Mouse (Mus musculus): ENCODE results near the gene Adra2b. TPM values are rescaled to one million over a fixed set of nuclear protein-coding genes. Genes with fewer than 3 reads are reported as not detected.
A peak's percentile ranks its signal among the peaks of the same experiment; 100 is the strongest.

The Adra2b gene
- total RNA-seq (2021): under 1 TPM; 0.10 to 0.12 TPM
- long read RNA-seq: 0 reads

- peak; percentile 59 to 90 for DNase-seq (ENCODE audit: low spot score in 2 of 2)
Observed at GRCm38 (mm10) chr2:127362459-127363281, at the start of gene Adra2b. Adra2b (plus strand) TSS chr2:127363208.

- DNase-seq (ENCODE audit: low spot score in 2 of 2): no peak
Observed at GRCm38 (mm10) chr2:127313878-127314277, 49.1 kb upstream of the Adra2b start.

DNA sequence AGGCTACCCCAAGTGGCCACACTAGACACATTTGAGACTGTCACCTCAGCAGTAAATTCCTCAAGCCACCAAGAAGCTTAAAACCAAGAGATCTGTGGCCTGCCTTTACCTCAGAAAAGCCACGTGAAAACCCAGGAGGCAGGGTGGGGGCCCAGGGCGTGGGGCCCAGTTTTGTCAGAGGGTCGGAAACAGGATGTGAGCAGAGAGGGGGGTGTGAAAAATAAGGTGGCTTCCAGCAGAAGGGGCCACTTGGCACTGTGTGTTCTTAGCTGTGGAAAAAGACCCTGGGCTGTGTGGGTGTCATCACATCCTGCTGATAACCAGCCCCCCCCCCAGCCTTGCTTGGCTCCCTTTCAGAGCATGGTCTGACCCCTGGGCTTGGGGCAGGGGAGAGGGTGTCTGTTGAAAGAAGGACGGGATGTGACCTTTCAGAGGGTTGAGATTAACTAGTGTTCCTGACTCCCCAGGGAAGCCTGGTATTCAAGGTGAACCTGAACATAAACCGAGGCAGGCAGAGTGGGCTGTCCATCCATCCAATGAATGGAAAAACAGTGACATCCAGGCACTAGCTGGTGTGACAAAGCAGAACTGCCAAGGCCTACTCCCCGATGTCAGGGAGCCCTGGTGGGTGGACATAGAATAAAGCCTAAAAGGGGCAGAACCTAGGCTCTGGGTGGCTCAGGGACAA, 48.4 kb upstream of the Adra2b start:
- no peak for DNase-seq (ENCODE audit: low spot score in 2 of 2)

DNA sequence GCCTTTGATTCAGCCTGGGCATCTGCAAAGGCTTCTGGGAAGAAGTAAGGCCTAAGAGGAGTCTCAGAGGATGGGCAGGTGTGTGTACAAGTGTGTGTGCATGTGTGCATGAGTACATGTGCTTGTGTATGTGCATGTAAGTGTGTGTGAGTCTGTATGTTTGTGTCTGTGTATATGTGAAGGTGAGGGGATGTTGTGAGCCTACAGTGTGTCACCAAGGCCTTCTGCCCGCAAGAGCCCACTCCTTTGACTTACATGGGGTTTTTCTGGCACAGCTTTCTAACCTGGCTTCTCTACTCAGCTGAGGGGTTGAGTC, 47.9 kb upstream of the Adra2b start:
- no peak for DNase-seq (ENCODE audit: low spot score in 2 of 2)

GRCm38 (mm10) chr2:127316431-127316830, 46.6 kb upstream of the Adra2b start:
- no peak for DNase-seq (ENCODE audit: low spot score in 2 of 2)

- DNase-seq (ENCODE audit: low spot score in 2 of 2): no peak
Observed at GRCm38 (mm10) chr2:127318136-127318535, 44.9 kb upstream of the Adra2b start.

GRCm38 (mm10) chr2:127319071-127319470, 43.9 kb upstream of the Adra2b start:
- DNase-seq (ENCODE audit: low spot score in 2 of 2): no peak

DNA sequence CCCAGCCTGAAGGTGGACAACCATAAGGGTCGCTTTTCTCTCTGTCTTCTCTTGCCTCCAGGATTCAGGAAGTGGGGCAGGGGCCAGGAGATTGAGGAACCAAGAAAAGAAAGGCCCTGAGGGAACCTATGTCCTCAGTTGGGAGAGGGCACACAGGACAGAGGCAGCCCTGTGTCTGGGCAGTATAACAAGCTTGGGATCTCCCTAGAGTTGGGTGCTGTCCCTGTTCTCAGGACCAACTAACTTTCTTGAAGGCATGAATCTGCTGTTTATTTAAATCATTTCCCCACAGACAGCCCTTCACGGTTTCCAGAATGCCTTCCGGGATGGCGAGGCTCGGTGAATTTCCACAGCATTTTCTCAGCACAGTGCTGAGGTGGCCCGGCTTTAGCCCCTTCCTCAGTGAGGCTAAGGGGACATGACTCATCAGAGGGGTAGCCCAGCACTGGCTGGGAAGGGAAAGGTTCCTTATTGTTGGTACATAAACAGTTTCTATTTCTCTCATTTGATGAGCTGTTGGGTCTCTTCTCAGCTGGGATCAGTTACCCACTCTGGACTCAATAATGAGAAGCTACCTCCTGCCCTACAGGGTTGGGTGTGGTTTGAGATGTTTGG, 40.2 kb upstream of the Adra2b start:
- no peak for DNase-seq (ENCODE audit: low spot score in 2 of 2)

DNA sequence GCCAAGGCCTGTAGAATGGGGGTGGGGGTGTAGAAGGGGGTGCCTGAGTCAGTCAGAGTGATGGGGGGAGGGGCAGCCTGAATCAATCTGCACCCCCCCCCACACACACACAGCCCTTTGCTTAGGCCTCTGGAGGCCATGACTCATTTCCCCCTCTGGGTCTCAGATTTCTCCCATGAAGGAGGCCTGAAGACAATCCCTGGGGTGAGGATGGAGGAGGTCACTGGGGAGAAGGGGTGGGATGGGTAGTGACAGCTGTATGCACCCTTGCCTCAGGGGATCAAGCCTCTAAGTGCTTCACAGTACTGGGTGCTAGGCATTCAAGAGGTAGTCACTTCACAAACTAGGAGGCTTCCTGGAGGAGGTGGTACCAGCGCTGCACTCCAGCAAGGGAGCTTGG, 39.3 kb upstream of the Adra2b start:
- DNase-seq (ENCODE audit: low spot score in 2 of 2): no peak

DNA sequence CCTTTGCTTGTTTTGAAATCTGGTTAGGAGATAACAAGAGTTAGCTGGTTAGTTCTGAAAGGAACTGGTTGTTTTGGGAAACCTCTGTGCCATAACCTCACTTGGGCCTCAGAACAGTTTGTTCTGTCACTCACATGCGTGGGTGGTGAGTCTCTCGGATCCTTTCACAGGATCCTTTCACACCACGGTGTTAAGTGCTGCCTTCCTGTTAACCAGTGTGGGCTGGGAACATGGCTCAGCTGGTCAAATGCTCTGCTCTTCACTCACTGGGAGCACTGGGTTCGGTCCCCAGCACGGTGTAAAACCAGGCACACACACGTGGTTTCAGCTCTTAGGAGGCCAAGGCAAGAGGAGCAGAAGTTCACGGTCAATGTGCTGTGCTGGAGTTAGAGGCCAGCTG, 38.6 kb upstream of the Adra2b start:
- DNase-seq (ENCODE audit: low spot score in 2 of 2): no peak

DNA sequence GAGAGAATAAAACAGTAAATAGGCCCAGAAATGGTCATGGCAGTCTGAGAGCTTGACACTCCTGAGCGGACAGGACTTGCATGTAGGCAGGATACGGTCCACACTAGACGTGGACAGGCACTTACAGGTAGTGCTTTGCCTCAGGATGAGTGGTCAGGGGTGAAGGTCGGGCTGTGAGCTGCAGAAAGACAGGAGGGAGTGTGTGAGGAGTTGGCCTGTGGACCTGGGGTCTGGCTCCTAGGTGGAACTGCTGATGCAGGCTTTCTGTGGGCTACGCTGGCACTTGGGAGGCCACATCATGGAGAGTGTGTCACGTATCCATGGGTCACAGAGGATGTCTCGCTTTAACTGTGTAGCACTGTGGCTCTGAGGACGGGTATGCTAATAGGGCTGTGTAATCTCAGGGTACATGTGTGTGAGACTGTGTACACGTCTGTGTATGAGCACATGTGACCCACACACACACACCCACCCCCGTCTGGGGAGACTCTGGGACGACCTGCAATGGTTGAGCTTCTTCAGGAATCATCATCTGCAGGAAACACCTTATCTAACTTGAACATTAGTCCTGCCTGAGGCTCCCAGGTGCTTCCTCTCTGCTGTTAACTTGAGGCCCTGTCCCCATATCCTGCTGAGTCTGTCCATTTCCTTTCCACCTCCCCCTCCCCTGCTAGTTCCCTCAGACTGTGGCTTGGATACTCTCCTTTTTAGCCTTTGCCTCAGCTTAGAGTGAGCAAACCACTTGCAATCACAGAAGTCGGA, 34.7 kb upstream of the Adra2b start:
- no peak for DNase-seq (ENCODE audit: low spot score in 2 of 2)

DNA sequence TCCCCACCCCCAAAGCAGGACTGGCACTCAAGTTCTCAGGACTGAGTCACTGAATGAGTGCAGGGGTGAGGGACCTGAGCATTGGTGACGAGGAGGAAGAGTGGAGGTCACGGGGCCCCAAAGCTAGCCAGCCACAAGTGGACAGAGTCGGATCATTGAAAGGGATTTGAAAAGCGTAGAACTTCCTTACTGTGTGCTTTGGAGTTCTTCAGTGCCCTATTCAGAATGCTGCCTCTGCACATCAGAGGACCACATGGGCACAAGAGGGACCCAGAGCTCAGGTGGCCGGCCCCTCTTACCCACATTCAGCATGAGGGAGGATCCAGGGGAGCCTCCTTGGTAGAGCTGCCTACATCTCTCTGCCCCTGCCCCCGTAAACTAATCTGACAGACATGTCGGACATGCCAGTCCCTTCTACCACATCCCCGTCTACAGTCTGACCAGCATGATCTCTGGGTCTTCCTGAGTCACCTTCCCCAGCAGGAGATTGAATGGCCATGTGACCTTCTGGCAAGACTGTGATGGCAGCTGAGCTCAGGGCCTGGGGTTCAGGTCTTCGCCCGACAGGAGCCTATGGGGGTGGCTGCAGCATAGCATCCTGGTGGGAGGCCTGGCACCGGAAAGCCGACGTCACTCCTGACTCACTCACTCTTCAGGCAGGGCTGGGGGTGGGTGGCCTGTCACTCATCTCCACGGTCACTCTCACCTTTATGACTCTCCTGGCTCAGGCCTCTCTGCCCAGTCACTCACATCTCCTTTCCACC, 30.0 kb upstream of the Adra2b start:
- peak in 1 of 2 experiments; percentile 15 for DNase-seq (ENCODE audit: low spot score in 2 of 2)

DNA sequence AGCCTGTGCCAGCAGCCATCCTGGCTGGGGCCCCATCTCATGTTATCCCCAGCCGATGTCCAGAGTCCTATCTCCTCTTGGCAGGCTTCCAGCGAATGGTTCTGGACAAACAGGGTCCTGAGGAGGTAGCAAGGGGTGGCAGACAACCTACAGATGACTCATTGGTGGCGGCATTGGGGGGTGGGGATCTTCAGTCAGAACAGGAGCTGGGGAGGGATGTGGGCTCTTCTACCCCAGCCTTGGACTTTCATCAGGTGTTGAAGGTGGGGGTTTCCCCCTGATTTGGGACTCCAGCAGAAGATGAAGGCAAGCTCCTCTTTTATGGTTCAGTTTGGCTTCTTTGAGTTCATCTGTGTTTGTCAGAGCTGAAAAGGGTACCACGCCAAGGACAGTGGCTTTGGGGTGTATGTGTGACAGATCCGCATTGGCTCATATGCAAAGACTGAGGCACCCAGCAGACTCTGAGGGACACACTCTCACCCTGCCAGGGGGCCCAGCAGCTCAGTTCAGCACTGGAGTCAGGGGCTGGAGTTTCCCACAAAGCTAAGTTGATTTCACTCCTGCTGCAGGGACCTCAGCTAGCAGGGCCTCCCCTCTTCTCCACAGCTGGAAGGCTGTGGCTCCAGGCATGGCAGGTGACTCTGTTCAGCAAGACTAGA, 28.9 kb upstream of the Adra2b start:
- DNase-seq (ENCODE audit: low spot score in 2 of 2): no peak

DNA sequence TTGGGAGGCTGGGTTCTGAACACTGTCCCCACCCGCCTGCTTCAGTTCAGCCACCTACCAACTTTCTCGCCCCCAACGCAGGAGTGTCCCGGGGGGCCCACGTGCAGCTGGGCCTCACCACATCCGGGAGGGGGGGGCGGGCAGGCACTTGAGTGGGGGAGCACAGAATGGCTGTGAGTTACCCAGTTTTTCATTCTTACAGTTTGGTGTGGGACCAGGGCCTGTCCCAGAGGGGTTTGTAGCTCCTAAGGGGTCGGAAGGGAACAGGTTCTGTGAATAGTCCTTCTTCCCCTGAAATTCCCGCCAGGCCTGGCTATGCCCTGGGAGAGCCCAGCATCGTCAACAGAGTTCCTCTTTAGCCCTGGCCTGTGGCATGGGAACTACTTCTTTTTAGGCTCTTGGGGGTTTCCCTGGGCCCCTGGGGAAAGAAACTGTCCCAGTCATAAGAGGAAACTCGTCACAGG, 27.9 kb upstream of the Adra2b start:
- no peak for DNase-seq (ENCODE audit: low spot score in 2 of 2)

DNA sequence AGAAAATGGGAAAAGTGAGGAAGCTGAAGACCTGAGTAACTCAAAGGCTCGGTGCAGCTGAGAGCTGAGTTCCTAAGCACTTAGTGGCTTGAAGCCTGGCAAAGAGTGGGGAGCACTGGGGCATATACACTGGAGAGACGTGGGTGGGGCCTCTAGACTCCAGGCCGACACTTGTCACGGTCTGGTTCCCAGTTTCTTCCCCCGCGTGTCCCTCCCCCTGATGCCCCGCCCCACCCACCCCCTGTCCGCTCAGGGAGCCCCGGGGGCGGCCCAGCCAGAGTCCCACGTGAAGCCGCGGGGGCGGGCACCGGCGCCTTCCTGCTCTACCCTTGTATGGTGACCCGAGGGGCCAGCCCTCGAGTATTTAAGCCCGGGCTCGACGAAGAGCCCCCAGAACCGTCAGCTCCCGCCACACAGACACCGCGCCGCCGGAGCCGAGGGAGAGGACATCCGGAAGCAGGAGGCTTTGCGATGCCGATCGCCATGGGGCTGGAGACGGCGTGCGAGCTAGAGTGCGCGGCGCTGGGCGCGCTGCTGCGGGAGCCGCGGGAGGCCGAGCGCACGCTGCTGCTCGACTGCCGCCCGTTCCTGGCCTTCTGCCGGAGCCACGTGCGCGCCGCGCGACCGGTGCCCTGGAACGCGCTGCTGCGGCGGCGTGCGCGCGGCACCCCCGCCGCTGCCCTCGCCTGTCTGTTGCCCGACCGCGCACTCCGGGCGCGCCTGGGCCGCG, 27.1 kb upstream of the Adra2b start, which contains the start of gene Dusp2:
TSS of gene Dusp2 (plus strand) at position 393 of the 730 bp plus-strand sequence.
- DNase-seq (ENCODE audit: low spot score in 2 of 2): peak; percentile 61 to 65

DNA sequence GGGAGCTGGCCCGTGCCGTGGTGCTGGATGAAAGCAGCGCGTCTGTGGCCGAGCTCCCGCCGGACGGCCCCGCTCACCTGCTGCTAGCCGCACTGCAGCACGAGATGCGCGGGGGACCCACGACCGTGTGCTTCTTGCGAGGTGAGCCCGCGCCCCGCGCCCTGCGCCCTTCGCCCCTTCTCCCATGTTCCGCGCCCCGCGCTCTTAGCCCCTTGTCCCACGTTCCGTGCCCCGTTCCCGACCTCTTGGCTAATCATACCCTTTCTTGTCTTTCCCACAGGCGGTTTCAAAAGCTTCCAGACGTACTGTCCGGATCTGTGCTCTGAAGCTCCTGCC, 26.5 kb upstream of the Adra2b start:
- no peak for DNase-seq (ENCODE audit: low spot score in 2 of 2)

DNA sequence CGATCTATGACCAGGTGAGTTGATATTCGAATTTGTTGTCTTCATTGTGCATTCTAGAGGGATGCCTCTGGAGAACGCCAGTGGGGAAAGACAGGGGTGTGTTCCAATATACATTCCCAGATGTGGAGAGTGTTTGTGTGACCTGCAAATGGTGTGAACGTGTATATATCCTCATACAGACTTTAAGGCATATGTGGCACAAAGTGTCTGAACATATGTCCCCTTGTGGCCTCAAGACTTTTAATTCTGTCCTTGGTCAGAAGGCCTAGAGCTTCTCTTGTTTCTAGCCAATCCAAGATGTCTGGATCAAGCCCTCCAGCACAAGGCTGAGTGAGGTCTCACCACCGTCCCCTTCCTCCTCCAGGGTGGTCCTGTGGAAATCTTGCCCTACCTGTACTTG, 26.1 kb upstream of the Adra2b start:
- peak in 1 of 2 experiments; percentile 7 for DNase-seq (ENCODE audit: low spot score in 2 of 2)

- no peak for DNase-seq (ENCODE audit: low spot score in 2 of 2)
Observed at GRCm38 (mm10) chr2:127337531-127337930, 25.5 kb upstream of the Adra2b start.

DNA sequence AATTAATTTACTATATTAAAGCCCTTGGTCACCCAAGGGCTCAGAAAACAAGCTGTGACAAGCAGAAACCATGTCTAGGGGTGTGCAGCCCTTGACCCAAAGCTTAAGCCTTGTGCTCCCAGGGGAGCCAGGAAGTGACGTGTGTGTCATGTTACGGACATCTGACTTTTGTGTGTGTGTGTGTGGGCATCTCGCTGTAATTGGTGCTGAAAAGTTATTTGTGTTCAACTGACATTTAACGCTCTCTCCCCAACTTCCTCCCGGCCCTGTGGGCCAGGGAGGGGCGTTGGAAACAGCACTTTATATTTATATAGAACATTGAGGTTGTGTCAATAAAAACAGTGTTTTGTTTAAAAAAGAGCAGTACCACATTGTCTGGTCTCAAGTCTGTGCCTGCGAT, 25.0 kb upstream of the Adra2b start:
- no peak for DNase-seq (ENCODE audit: low spot score in 2 of 2)

DNA sequence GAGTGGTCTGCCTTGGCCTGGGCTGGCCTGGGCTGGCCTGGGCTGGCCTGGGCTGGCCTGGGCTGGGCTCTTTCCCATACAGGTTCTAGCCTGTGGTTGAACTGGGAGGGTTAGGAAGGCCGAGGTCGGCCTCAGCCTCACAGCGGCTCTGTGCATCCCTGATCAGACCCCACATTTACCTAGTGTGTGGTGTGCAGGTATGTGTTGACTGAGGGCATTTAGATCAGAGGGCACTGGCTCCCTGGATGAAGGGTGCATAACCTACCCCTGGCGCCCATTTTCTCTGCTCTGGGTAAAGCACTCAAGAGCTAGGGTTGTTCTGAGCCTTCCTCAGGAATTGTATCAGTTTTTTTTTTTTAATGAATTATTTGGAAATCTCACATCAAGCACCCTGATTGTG, 24.6 kb upstream of the Adra2b start, which contains the start of gene Astl:
TSS of gene Astl (plus strand) at position 224 of the 400 bp plus-strand sequence.
- no peak for DNase-seq (ENCODE audit: low spot score in 2 of 2)

Measured in layer of hippocampus, adult 18-20 months (tissue).